Mouse (Mus musculus) cortical plate, adult 2 months (tissue): Measurements from ENCODE around the gene Cdkn2d. TPM values are rescaled to one million over a fixed set of nuclear protein-coding genes. Genes with fewer than 3 reads are reported as not detected.
"Not testable (repeated sequence)": the region's sequence is repeated elsewhere in the genome, so short reads cannot be mapped to it uniquely, and the experiment has no call there.

Source experiments
- H3K27ac ChIP-seq: fragments of 200-500 bp; 2 replicates; pipeline ENCODE4 v1.5.1; 2012; ENCODE audit warnings: low read length, control low read depth, inconsistent platforms; ENCODE audit not compliant: insufficient read depth
- H3K4me1 ChIP-seq: fragments of 200-500 bp; 2 replicates; pipeline ENCODE4 v1.6.1; 2011; ENCODE audit warnings: low read length; ENCODE audit not compliant: control insufficient read depth, insufficient read depth
- H3K4me3 ChIP-seq: fragments of 200-500 bp; 2 replicates; pipeline ENCODE4 v1.5.1; 2011; ENCODE audit warnings: mild to moderate bottlenecking, low read length, control low read depth; ENCODE audit not compliant: insufficient read depth
- CTCF ChIP-seq: fragments of 200-500 bp; IDR thresholded peaks from 2 replicates; pipeline ENCODE4 v1.5.1; 2011; ENCODE audit warnings: mild to moderate bottlenecking, control low read depth, low read length; ENCODE audit not compliant: insufficient read depth; ENCODE audit errors: extremely low read depth
- POLR2A ChIP-seq: fragments of 200-500 bp; IDR thresholded peaks from 2 replicates; pipeline ENCODE4 v1.6.1; 2011; ENCODE audit warnings: mild to moderate bottlenecking, low read length, control low read depth; ENCODE audit not compliant: insufficient read depth; ENCODE audit errors: extremely low read depth
- polyA plus RNA-seq: library from polyadenylated mRNA; depleted of rRNA; stranded (reverse); fragments of >200 nt; gene quantifications from 2 replicates; pipeline ENCODE4 v1.2.3, GENCODE M21; 2012

Cdkn2d gene
- polyA plus RNA-seq, 1 experiment: 76.9 TPM

GRCm38 (mm10) chr9:21329699-21330289 is 38.6 kb upstream of the Cdkn2d start:
- no peak overlapping the region for H3K27ac ChIP-seq
- TF ChIP-seq POLR2A (no peak), CTCF (no peak)
- H3K4me1 ChIP-seq: no peaks in the 10 kb centered on the region
- no peak overlapping the region for H3K4me3 ChIP-seq

- TF ChIP-seq POLR2A (no peak), CTCF (no peak)
Measured at GRCm38 (mm10) chr9:21329041-21329440, 37.8 kb upstream of the Cdkn2d start.

GRCm38 (mm10) chr9:21328041-21328440 is 36.8 kb upstream of the Cdkn2d start:
- no peak for TF ChIP-seq POLR2A
- no peak for TF ChIP-seq CTCF
- no peaks in the 10 kb centered on the region for H3K4me1 ChIP-seq
- no peak overlapping the region for H3K4me3 ChIP-seq
- no peak overlapping the region for H3K27ac ChIP-seq

More at GRCm38 (mm10) chr9:21329041-21329440, 37.8 kb upstream of the Cdkn2d start:
- Histone ChIP-seq H3K4me3 (no peak overlapping the region), H3K4me1 (no peaks in the 10 kb centered on the region), H3K27ac (no peak overlapping the region)

- no peak for TF ChIP-seq CTCF
- no peak for TF ChIP-seq POLR2A
- H3K27ac ChIP-seq: no peak overlapping the region
- H3K4me3 ChIP-seq: no peak overlapping the region
- no peaks in the 10 kb centered on the region for H3K4me1 ChIP-seq
Measured at GRCm38 (mm10) chr9:21327569-21327968, 36.4 kb upstream of the Cdkn2d start.

- H3K4me3 ChIP-seq: no peak overlapping the region
- no peak for TF ChIP-seq POLR2A
- no peak for TF ChIP-seq CTCF
- no peaks in the 10 kb centered on the region for H3K4me1 ChIP-seq
- no peak overlapping the region for H3K27ac ChIP-seq
Measured at GRCm38 (mm10) chr9:21324269-21324668, 33.1 kb upstream of the Cdkn2d start.

GRCm38 (mm10) chr9:21322917-21323297 is 31.7 kb upstream of the Cdkn2d start:
- not testable (repeated sequence) for H3K27ac ChIP-seq, H3K4me1 ChIP-seq
- H3K4me3 ChIP-seq: peak overlapping the region; percentile 88; the same call in 1 of the 2 replicates

GRCm38 (mm10) chr9:21322211-21322916 is 31.2 kb upstream of the Cdkn2d start:
- Histone ChIP-seq H3K4me3 (peak overlapping the region; percentile 88), H3K4me1 (no peaks in the 10 kb centered on the region), H3K27ac (no peak overlapping the region)
- TF ChIP-seq POLR2A (no peak), CTCF (no peak)

- H3K27ac ChIP-seq: no peak overlapping the region
- H3K4me3 ChIP-seq: peak overlapping the region; percentile 88
- TF ChIP-seq POLR2A (no peak), CTCF (no peak)
- no peaks in the 10 kb centered on the region for H3K4me1 ChIP-seq
Measured at GRCm38 (mm10) chr9:21321513-21321835, 30.3 kb upstream of the Cdkn2d start.

GRCm38 (mm10) chr9:21320619-21321512 is 29.7 kb upstream of the Cdkn2d start, which contains the start of gene Slc44a2:
Gene Slc44a2, plus strand, starts transcription at chr9:21320698.
- Histone ChIP-seq H3K4me3 (peak within 1 kb of the TSS; percentile 88), H3K27ac (peak within 1 kb of the TSS; percentile 20; the same call in 1 of the 2 replicates), H3K4me1 (no peaks in the 10 kb centered on the region)
- peak; percentile 56; the same call in 1 of the 2 replicates for TF ChIP-seq POLR2A
- TF ChIP-seq CTCF: no peak

GRCm38 (mm10) chr9:21320280-21320618 is 29.0 kb upstream of the Cdkn2d start:
- Histone ChIP-seq H3K27ac (no peak overlapping the region), H3K4me3 (peak overlapping the region; percentile 88), H3K4me1 (no peaks in the 10 kb centered on the region)
- TF ChIP-seq CTCF: no peak
- TF ChIP-seq POLR2A: no peak
